Mouse (Mus musculus) C2C12 (cell line): ENCODE measurements around the gene Pdcd6.

Experiments
- CTCF ChIP-seq: IDR thresholded peaks from one replicate; pipeline ENCODE4 v1.5.1; 2011; ENCODE audit not compliant: control insufficient read depth, insufficient read depth, insufficient read length
- FOSL1 ChIP-seq: IDR thresholded peaks from one replicate; pipeline ENCODE4 v1.8.0; 2011; ENCODE audit warnings: mild to moderate bottlenecking, low read length; ENCODE audit not compliant: poor library complexity, insufficient read depth, severe bottlenecking
- MAX ChIP-seq: IDR thresholded peaks from one replicate; pipeline ENCODE4 v1.6.1; 2011; ENCODE audit warnings: mild to moderate bottlenecking, control low read depth
- MYOD1 ChIP-seq: IDR thresholded peaks from one replicate; pipeline ENCODE4 v1.6.1; 2011; ENCODE audit warnings: low read depth; ENCODE audit not compliant: control insufficient read depth, insufficient read length
- MYOG ChIP-seq: IDR thresholded peaks from one replicate; pipeline ENCODE4 v1.6.1; 2011; ENCODE audit not compliant: control insufficient read depth, insufficient read length; ENCODE audit errors: extremely low read depth
- USF1 ChIP-seq: IDR thresholded peaks from one replicate; pipeline ENCODE4 v1.6.1; 2011; ENCODE audit warnings: low read depth, mild to moderate bottlenecking, control low read depth, moderate library complexity

GRCm38 (mm10) chr13:74300925-74301606 is 16.3 kb downstream of the Pdcd6 start:
- TF ChIP-seq CTCF, result peak; percentile 83
- no peak for TF ChIP-seq MAX
- no peak for TF ChIP-seq USF1
- TF ChIP-seq MYOD1, result no peak
- no peak for TF ChIP-seq MYOG
- no peak for TF ChIP-seq FOSL1
